Mouse (Mus musculus) gastrocnemius, postnatal 36 days (tissue): ENCODE results near the gene Tomm20. TPM values are rescaled to one million over a fixed set of nuclear protein-coding genes. Genes with fewer than 3 reads are reported as not detected.
"Not testable (repeated sequence)": the region's sequence is repeated elsewhere in the genome, so short reads cannot be mapped to it uniquely, and the experiment has no call there.

Experiments
- DNase-seq, 2 experiments: peaks; one replicate each; pipeline ENCODE4 v3.0.0; 2022
- intact Hi-C: fragments of 180-260 bp; cut with DNase I; formaldehyde crosslinking; loops from one replicate; pipeline ENCODE4 v1.15.1; 2025
- total RNA-seq, 2 experiments: library from RNA; stranded (reverse); gene quantifications; 2 replicates each; pipeline ENCODE4 v1.2.3; 2021

Gene Tomm20
- total RNA-seq, 2 experiments from 2014 or later = 73.0 to 86.8 TPM

- intact Hi-C loops = no loop called here
- no peak for DNase-seq
These were observed 44.0 kb downstream of the Tomm20 start for GRCm38 (mm10) chr8:126901612-126902011.

- no peak for DNase-seq
- intact Hi-C loops = no loop called here
These were observed 44.6 kb downstream of the Tomm20 start for GRCm38 (mm10) chr8:126901049-126901448.

DNA sequence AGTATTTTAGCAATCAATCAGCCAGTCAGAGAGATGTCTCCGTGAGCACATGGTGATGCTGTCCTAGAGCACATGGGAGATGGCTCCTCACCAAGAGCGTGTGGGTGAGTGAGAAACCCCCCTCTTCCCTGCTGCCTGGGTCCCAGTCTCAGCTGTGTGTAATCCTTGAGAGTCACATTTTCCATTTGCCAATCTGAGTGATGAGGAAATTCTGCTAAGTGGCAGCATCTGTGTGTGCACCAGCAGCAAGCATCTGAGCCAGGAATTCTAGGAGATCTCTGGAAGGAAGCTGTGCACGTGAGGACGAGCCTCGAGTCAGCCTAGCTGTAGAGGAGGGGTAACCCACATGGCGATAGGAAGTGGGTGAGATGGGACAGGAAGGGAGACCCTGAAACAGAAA lies 50.5 kb downstream of the Tomm20 start:
- intact Hi-C loops = no loop called here
- DNase-seq = no peak

GRCm38 (mm10) chr8:126887639-126888006 lies 58.0 kb downstream of the Tomm20 start:
- no peak for DNase-seq
- intact Hi-C loops = no loop called here

GRCm38 (mm10) chr8:126886741-126887638 lies 58.7 kb downstream of the Tomm20 start:
- intact Hi-C loops = no loop called here
- DNase-seq = peak; percentile 69 to 80

GRCm38 (mm10) chr8:126885554-126886485 lies 59.8 kb downstream of the Tomm20 start:
- intact Hi-C loops = no loop called here

GRCm38 (mm10) chr8:126884202-126884926 lies 61.3 kb downstream of the Tomm20 start:
- DNase-seq = peak in 1 of 2 experiments; percentile 61
- intact Hi-C loops = no loop called here

More at GRCm38 (mm10) chr8:126885554-126886485, 59.8 kb downstream of the Tomm20 start:
- DNase-seq = no peak

DNA sequence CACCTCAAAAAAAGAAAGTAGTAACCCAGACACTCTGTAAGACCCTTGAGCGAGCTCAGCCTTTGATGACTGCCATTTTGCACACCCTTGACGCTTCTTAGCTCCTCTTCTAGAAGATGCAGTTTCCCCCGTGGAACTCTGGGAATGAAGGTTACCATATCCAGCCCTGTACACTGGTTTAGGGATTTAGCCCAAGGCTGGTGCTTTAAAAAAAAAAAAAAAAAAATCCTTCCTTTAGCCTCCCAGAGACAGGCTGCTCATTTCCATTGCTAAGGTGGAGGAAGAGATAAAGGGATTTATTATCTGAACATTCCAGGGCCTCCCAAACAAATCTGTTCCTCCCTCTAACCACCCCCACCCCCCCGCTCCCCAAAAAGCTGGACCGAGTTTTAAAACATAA lies 61.9 kb downstream of the Tomm20 start:
- intact Hi-C loops = no loop called here
- no peak for DNase-seq

- intact Hi-C loops, DNase-seq: not testable (repeated sequence)
These were observed 63.1 kb downstream of the Tomm20 start for GRCm38 (mm10) chr8:126882586-126882985.

DNA sequence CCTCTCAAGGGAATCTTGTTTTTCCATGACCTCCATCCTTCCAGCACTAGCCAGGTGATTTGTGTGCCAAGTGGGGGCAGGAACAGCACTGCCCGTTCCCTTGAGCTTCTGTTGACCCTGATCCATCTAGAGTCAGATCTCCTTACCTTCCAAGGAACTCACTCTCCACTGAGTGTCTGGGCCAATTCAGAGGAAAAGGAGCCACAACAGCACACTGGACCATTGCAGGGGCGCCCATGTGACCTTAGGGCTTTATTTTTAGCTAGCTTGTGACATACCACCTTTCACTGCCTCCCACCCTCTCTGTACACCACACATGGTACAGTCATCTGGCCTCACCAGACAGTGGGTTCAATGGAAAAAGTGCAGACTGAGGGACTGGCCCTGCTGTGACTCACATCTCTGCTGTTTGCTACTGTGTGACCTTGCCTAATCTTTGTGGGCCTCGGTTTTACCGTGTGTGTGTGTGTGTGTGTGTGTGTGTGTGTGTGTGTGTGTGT lies 64.0 kb downstream of the Tomm20 start:
- intact Hi-C loops = no loop called here
- no peak for DNase-seq

Other genes starting within 250 kb of the Tomm20 start
- gene Rbm34, start 25.2 kb upstream of the Tomm20 start, total RNA-seq = 1 to 10 TPM; 3.4 to 5.1 TPM
- gene Pard3, start 118.0 kb upstream of the Tomm20 start, total RNA-seq = 10 to 100 TPM; 25.8 to 27.3 TPM